Mouse (Mus musculus) G1E-ER4 (cell line): ENCODE measurements around the gene Ift81. TPM values are rescaled to one million over a fixed set of nuclear protein-coding genes. Genes with fewer than 3 reads are reported as not detected.

Experiments
- GATA1 ChIP-seq: IDR thresholded peaks from one replicate; pipeline ENCODE4 v1.8.0; 2012; ENCODE audit warnings: low read length, inconsistent platforms
- polyA plus RNA-seq: library from polyadenylated mRNA; stranded (reverse); fragments of >175 nt; gene quantifications from 2 replicates; pipeline ENCODE4 v1.2.3, GENCODE M21; 2012

Gene Ift81
- polyA plus RNA-seq, 1 experiment = 1.1 TPM

DNA sequence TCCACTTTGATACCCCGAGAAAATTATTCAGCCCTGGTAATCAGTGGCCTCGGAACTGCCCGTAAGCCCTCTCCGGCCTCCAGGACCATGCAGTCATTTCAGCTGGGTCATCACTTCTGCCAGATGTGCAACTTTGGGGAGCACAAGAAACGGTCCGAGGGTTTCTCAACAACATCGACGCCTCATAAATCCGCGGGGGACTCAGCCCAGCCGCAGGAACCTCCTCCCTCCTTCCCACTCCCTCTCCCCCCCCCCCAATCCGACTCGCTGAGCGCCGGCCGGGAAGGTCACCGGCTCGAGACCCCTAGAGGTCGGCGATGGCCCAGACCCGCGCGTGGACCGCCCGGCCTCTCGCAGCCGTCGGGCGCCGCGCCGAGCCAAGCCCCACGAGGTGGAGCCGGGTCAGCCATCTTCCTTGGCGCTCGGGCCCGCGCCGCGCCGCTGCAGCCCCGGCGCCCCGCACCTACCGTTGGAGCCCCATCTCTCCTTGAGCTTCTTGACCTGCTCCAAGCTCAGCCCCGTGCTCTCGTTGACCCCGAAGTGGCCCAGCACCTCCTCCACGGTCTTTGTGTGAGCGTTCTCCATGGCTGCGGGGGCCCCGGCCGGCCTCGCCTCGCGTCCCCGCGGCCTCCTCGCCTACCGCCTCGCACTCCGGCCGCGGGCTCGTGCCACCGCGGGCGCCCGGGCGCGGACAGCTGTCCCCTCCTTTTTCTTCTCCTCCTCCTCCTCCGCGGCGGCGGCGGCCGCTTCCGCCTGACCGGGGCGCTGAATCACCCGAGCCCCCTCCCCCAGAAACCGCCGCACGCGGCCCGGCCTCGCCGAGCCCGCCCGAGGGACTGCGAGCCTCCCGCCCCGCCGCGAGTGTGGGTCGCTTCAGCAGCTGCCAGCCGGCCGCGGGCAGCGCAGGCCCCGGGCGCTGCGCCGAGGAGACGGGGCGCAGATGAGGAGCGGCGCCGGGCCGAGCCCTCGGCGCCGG, 112.9 kb downstream of the Ift81 start:
- no peak for TF ChIP-seq GATA1

DNA sequence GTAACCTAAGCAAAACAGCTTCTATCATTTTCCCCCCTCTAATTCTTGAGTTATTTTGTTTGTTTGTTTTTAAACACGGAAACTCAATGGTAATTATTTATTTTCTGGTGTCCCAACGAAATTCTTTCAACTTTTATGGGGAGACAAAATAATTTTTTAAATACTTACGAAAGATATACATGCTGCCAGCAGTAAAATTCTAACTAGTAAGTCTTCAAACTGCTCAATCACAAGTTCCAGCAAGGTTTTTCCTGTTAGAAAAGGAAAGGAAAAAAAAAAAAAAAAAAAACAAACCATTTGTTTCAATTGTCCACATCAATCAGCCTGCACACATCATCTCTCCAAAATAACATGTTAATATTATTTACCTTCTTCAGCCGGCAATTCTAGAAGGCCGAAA, 113.8 kb downstream of the Ift81 start:
- no peak for TF ChIP-seq GATA1

Other genes starting within 250 kb of the Ift81 start
- 50.2 and 84.1 TPM in 2 replicates for gene Gpn3, start 242.6 kb downstream of the Ift81 start, polyA plus RNA-seq
- 55.1 and 75.6 TPM in 2 replicates for gene Fam216a, start 242.2 kb downstream of the Ift81 start, polyA plus RNA-seq
- 26.9 and 49.4 TPM in 2 replicates for gene Arpc3, start 222.6 kb downstream of the Ift81 start, polyA plus RNA-seq
- gene Anapc7, start 192.8 kb downstream of the Ift81 start, polyA plus RNA-seq = 20.5 and 22.2 TPM in 2 replicates
- 43.2 and 53.5 TPM in 2 replicates for gene Atp2a2, start 112.3 kb downstream of the Ift81 start, polyA plus RNA-seq
- gene P2rx7, start 29.4 kb upstream of the Ift81 start, polyA plus RNA-seq = 0.58 and 0.73 TPM in 2 replicates
- 5.8 and 10.7 TPM in 2 replicates for gene P2rx4, start 93.0 kb upstream of the Ift81 start, polyA plus RNA-seq
- 27.0 and 31.9 TPM in 2 replicates for gene Camkk2, start 164.9 kb upstream of the Ift81 start, polyA plus RNA-seq
- gene Anapc5, start 206.8 kb upstream of the Ift81 start, polyA plus RNA-seq = 188 and 268 TPM in 2 replicates
- gene Rnf34, start 235.5 kb upstream of the Ift81 start, polyA plus RNA-seq = 13.8 and 17.7 TPM in 2 replicates